Mouse (Mus musculus): ENCODE measurements around the gene Srrm4. TPM values are rescaled to one million over a fixed set of nuclear protein-coding genes. Genes with fewer than 3 reads are reported as not detected.

The Srrm4 gene
- polyA plus RNA-seq, 1 experiment from 2014 or later = 1.4 TPM

- WGBS = 4% methylated on average over 11 of the region's 11 CpGs
- peak overlapping the region; percentile 40 for H3K4me2 ChIP-seq (ENCODE audit: low read depth, low read length)
- no peaks in the 10 kb centered on the region for H3K36me3 ChIP-seq (ENCODE audit: control insufficient read depth, insufficient read depth, low read length)
- H3K27ac ChIP-seq (replicated peaks; ENCODE audit: low read depth, low read length) = no peak overlapping the region
- H3K4me3 ChIP-seq (ENCODE audit: low read depth, low read length) = peak overlapping the region; percentile 23; the same call in 1 of the 2 replicates
- ATAC-seq (ENCODE audit: low read depth) = no peak
- no peaks in the 10 kb centered on the region; the same call in 1 of the 2 replicates for H3K27me3 ChIP-seq (replicated peaks; ENCODE audit: control insufficient read depth, insufficient read depth, low read length)
- 0 out of 2 replicates have a peak, but pooled peaks cover 6% of the 10 kb centered on the region for H3K4me1 ChIP-seq (ENCODE audit: control insufficient read depth, insufficient read depth, low read length)
- no peaks in the 10 kb centered on the region for H3K9me3 ChIP-seq (ENCODE audit: control insufficient read depth, low read length)
- H3K9ac ChIP-seq (ENCODE audit: low read depth, low read length) = no peak overlapping the region
- peak; percentile 39 for DNase-seq (ENCODE audit: low spot score)
These were observed 143.0 kb downstream of the Srrm4 start for GRCm38 (mm10) chr5:116448409-116449191.

- Histone ChIP-seq H3K9me3 (ENCODE audit: control insufficient read depth, low read length) (no peaks in the 10 kb centered on the region), H3K27me3 (replicated peaks; ENCODE audit: control insufficient read depth, insufficient read depth, low read length) (no peaks in the 10 kb centered on the region; the same call in 1 of the 2 replicates), H3K4me1 (ENCODE audit: control insufficient read depth, insufficient read depth, low read length) (0 out of 2 replicates have a peak, but pooled peaks cover 3% of the 10 kb centered on the region), H3K4me2 (ENCODE audit: low read depth, low read length) (peak overlapping the region; percentile 40), H3K27ac (replicated peaks; ENCODE audit: low read depth, low read length) (0 out of 2 replicates have a peak overlapping the region, but pooled peaks have one; percentile 21), H3K4me3 (ENCODE audit: low read depth, low read length) (peak overlapping the region; percentile 23; the same call in 1 of the 2 replicates), H3K36me3 (ENCODE audit: control insufficient read depth, insufficient read depth, low read length) (no peaks in the 10 kb centered on the region), H3K9ac (ENCODE audit: low read depth, low read length) (no peak overlapping the region)
- 30% methylated on average over 11 of the region's 11 CpGs for WGBS
- ATAC-seq (ENCODE audit: low read depth) (no peak), DNase-seq (ENCODE audit: low spot score) (no peak)
These were observed 143.7 kb downstream of the Srrm4 start for GRCm38 (mm10) chr5:116447821-116448350.

- H3K4me1 ChIP-seq (ENCODE audit: control insufficient read depth, insufficient read depth, low read length) = 0 out of 2 replicates have a peak, but pooled peaks cover 3% of the 10 kb centered on the region
- no peaks in the 10 kb centered on the region; the same call in 1 of the 2 replicates for H3K27me3 ChIP-seq (replicated peaks; ENCODE audit: control insufficient read depth, insufficient read depth, low read length)
- H3K4me2 ChIP-seq (ENCODE audit: low read depth, low read length) = peak overlapping the region; percentile 6; the same call in 1 of the 2 replicates
- H3K9me3 ChIP-seq (ENCODE audit: control insufficient read depth, low read length) = no peaks in the 10 kb centered on the region
- H3K4me3 ChIP-seq (ENCODE audit: low read depth, low read length) = no peak overlapping the region
- 46% methylated on average over 23 of the region's 23 CpGs for WGBS
- no peaks in the 10 kb centered on the region for H3K36me3 ChIP-seq (ENCODE audit: control insufficient read depth, insufficient read depth, low read length)
- DNase-seq (ENCODE audit: low spot score) (no peak), ATAC-seq (ENCODE audit: low read depth) (no peak)
- H3K27ac ChIP-seq (replicated peaks; ENCODE audit: low read depth, low read length) = no peak overlapping the region
- no peak overlapping the region for H3K9ac ChIP-seq (ENCODE audit: low read depth, low read length)
These were observed 145.1 kb downstream of the Srrm4 start for GRCm38 (mm10) chr5:116446552-116446951.

- Histone ChIP-seq H3K9me3 (ENCODE audit: control insufficient read depth, low read length) (no peaks in the 10 kb centered on the region), H3K36me3 (ENCODE audit: control insufficient read depth, insufficient read depth, low read length) (no peaks in the 10 kb centered on the region), H3K4me1 (ENCODE audit: control insufficient read depth, insufficient read depth, low read length) (0 out of 2 replicates have a peak, but pooled peaks cover 3% of the 10 kb centered on the region), H3K9ac (ENCODE audit: low read depth, low read length) (no peak overlapping the region), H3K27me3 (replicated peaks; ENCODE audit: control insufficient read depth, insufficient read depth, low read length) (no peaks in the 10 kb centered on the region; the same call in 1 of the 2 replicates), H3K4me2 (ENCODE audit: low read depth, low read length) (0 out of 2 replicates have a peak overlapping the region, but pooled peaks have one; percentile 6), H3K27ac (replicated peaks; ENCODE audit: low read depth, low read length) (no peak overlapping the region), H3K4me3 (ENCODE audit: low read depth, low read length) (no peak overlapping the region)
- WGBS = 43% methylated on average over 10 of the region's 10 CpGs
- ATAC-seq (ENCODE audit: low read depth) = no peak
- DNase-seq (ENCODE audit: low spot score) = no peak
These were observed 145.8 kb downstream of the Srrm4 start for GRCm38 (mm10) chr5:116445634-116446367.

GRCm38 (mm10) chr5:116444517-116444916 lies 147.1 kb downstream of the Srrm4 start:
- Histone ChIP-seq H3K4me2 (ENCODE audit: low read depth, low read length) (no peak overlapping the region), H3K9ac (ENCODE audit: low read depth, low read length) (no peak overlapping the region), H3K9me3 (ENCODE audit: control insufficient read depth, low read length) (no peaks in the 10 kb centered on the region), H3K36me3 (ENCODE audit: control insufficient read depth, insufficient read depth, low read length) (no peaks in the 10 kb centered on the region), H3K27me3 (replicated peaks; ENCODE audit: control insufficient read depth, insufficient read depth, low read length) (no peaks in the 10 kb centered on the region; the same call in 1 of the 2 replicates), H3K27ac (replicated peaks; ENCODE audit: low read depth, low read length) (no peak overlapping the region), H3K4me3 (ENCODE audit: low read depth, low read length) (no peak overlapping the region), H3K4me1 (ENCODE audit: control insufficient read depth, insufficient read depth, low read length) (0 out of 2 replicates have a peak, but pooled peaks cover 3% of the 10 kb centered on the region)
- 52% methylated on average over 19 of the region's 27 CpGs for WGBS
- no peak for ATAC-seq (ENCODE audit: low read depth)
- no peak for DNase-seq (ENCODE audit: low spot score)

- no peak for DNase-seq (ENCODE audit: low spot score)
- H3K36me3 ChIP-seq (ENCODE audit: control insufficient read depth, insufficient read depth, low read length) = no peaks in the 10 kb centered on the region
- H3K27ac ChIP-seq (replicated peaks; ENCODE audit: low read depth, low read length) = no peak overlapping the region
- no peak overlapping the region for H3K9ac ChIP-seq (ENCODE audit: low read depth, low read length)
- 79% methylated on average over 8 of the region's 8 CpGs for WGBS
- no peak for ATAC-seq (ENCODE audit: low read depth)
- H3K27me3 ChIP-seq (replicated peaks; ENCODE audit: control insufficient read depth, insufficient read depth, low read length) = no peaks in the 10 kb centered on the region; the same call in 1 of the 2 replicates
- 0 out of 2 replicates have a peak, but pooled peaks cover 3% of the 10 kb centered on the region for H3K4me1 ChIP-seq (ENCODE audit: control insufficient read depth, insufficient read depth, low read length)
- H3K9me3 ChIP-seq (ENCODE audit: control insufficient read depth, low read length) = no peaks in the 10 kb centered on the region
- no peak overlapping the region for H3K4me3 ChIP-seq (ENCODE audit: low read depth, low read length)
- no peak overlapping the region for H3K4me2 ChIP-seq (ENCODE audit: low read depth, low read length)
These were observed 148.1 kb downstream of the Srrm4 start for GRCm38 (mm10) chr5:116443459-116443940.

GRCm38 (mm10) chr5:116442697-116443458 lies 148.7 kb downstream of the Srrm4 start:
- Histone ChIP-seq H3K9me3 (ENCODE audit: control insufficient read depth, low read length) (no peaks in the 10 kb centered on the region), H3K4me2 (ENCODE audit: low read depth, low read length) (no peak overlapping the region), H3K4me1 (ENCODE audit: control insufficient read depth, insufficient read depth, low read length) (no peaks in the 10 kb centered on the region), H3K9ac (ENCODE audit: low read depth, low read length) (no peak overlapping the region), H3K4me3 (ENCODE audit: low read depth, low read length) (no peak overlapping the region), H3K27me3 (replicated peaks; ENCODE audit: control insufficient read depth, insufficient read depth, low read length) (no peaks in the 10 kb centered on the region; the same call in 1 of the 2 replicates), H3K27ac (replicated peaks; ENCODE audit: low read depth, low read length) (no peak overlapping the region), H3K36me3 (ENCODE audit: control insufficient read depth, insufficient read depth, low read length) (no peaks in the 10 kb centered on the region)
- DNase-seq (ENCODE audit: low spot score) = no peak
- ATAC-seq (ENCODE audit: low read depth) = no peak
- WGBS = 60% methylated on average over 7 of the region's 7 CpGs

All from embryonic facial prominence, embryonic 14.5 days (tissue).